Mouse (Mus musculus): ENCODE measurements at regions not wholly inside any gene's neighbourhood (a gene's known extent, or its start where the extent isn't known, plus 50 kb on each side); places are given as distances from the start of the nearest gene placed in this dataset.

DNA sequence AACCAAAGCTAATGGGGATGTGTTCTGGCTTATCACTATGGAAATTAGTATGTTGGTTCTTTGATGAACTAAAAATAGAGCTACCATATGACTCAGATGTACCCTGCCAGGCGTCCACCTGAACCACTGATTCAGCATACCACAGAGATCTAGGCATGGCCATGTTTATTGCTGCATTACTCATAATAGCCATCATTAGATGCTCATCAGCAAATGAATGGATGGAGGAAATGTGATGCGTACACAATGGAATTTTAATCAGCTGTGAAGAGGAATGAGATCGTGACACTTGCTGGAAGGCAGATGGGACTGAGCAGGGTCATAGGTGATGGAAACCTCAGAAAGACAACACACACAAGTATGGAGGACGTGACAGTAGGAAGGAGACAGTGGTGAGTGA, 78.7 kb upstream of the Magi3 start:
- Histone ChIP-seq H3K4me3 (ENCODE audit: insufficient read depth, low read length) (no peak overlapping the region), H3K4me1 (ENCODE audit: control insufficient read depth, insufficient read depth, low read length) (peaks cover 24% of the 10 kb centered on the region), H3K27ac (ENCODE audit: insufficient read depth, low read length) (no peak overlapping the region)
- no peak for TF ChIP-seq CTCF (IDR thresholded peaks at IDR 0.05; ENCODE audit: borderline replicate concordance, insufficient read depth, low read length)
- TF ChIP-seq POLR2A (IDR thresholded peaks at IDR 0.05; ENCODE audit: low read depth, low read length) = no peak

DNA sequence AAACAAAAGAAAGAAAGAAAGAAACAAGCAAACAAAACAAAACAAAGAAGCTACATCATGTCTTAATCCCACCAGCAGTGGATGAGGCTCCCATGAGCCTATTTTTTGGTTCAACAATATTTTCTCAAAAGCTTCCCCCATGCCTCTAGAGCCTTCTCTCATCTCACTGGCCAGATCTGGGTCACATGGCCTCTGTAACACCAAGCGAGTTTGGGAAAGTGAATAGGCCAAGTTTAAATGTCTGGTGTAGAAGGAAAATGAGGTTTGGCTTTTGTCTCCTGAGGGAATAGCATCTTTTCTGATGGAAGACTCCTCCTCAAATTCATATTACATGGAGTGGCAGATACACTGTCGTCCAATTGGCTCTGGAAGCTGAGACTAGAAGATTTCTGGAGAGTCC, 78.2 kb upstream of the Magi3 start:
- H3K4me3 ChIP-seq (ENCODE audit: insufficient read depth, low read length) = no peak overlapping the region
- TF ChIP-seq POLR2A (IDR thresholded peaks at IDR 0.05; ENCODE audit: low read depth, low read length) = no peak
- no peak overlapping the region for H3K27ac ChIP-seq (ENCODE audit: insufficient read depth, low read length)
- H3K4me1 ChIP-seq (ENCODE audit: control insufficient read depth, insufficient read depth, low read length) = peaks cover 24% of the 10 kb centered on the region

DNA sequence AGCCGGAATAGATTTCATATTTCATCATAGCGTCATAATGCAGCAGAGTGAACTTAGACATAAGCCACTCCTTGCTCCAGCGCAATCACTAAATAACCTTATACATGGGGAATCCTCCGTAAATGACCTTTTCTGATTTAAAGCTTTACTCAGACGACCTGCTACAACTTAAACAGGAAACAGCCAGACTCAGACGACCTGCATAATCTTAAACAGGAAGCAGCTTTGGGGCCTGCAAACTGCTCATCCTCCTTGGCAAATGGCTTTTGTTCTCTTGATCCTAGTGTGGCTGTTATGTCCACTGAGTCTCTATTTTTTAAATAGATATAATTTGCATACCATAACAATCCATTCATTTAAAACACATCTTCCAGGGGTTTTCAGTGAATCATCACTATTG, 76.9 kb upstream of the Magi3 start:
- no peak overlapping the region for H3K4me3 ChIP-seq (ENCODE audit: insufficient read depth, low read length)
- no peak overlapping the region for H3K27ac ChIP-seq (ENCODE audit: insufficient read depth, low read length)
- H3K4me1 ChIP-seq (ENCODE audit: control insufficient read depth, insufficient read depth, low read length) = peaks cover 24% of the 10 kb centered on the region
- TF ChIP-seq POLR2A (IDR thresholded peaks at IDR 0.05; ENCODE audit: low read depth, low read length) = no peak
- no peak for TF ChIP-seq CTCF (IDR thresholded peaks at IDR 0.05; ENCODE audit: borderline replicate concordance, insufficient read depth, low read length)

DNA sequence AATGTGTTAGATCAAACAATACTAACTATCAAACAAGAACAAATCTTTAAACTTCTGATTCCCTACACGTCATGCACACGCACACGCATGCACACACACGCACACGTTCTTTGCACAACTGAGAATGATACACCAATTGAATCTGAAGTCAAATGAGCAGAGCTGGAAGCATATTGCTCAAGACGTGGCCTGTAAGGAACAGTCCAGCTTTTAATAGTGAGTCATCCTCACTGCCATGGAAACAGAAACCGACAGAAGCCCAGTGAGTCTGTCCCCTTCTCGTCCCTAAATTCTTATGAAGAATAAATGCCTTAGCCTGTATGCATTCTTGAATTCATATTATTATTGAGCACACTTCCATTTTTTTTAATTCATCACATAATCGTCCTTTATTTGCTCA, 75.7 kb upstream of the Magi3 start:
- no peak overlapping the region for H3K4me3 ChIP-seq (ENCODE audit: insufficient read depth, low read length)
- peaks cover 24% of the 10 kb centered on the region for H3K4me1 ChIP-seq (ENCODE audit: control insufficient read depth, insufficient read depth, low read length)
- TF ChIP-seq POLR2A (IDR thresholded peaks at IDR 0.05; ENCODE audit: low read depth, low read length) = no peak
- TF ChIP-seq CTCF (IDR thresholded peaks at IDR 0.05; ENCODE audit: borderline replicate concordance, insufficient read depth, low read length) = no peak
- H3K27ac ChIP-seq (ENCODE audit: insufficient read depth, low read length) = 0 out of 2 replicates have a peak overlapping the region, but pooled peaks have one; percentile 22

GRCm38 (mm10) chr3:104295015-104295719, 75.0 kb upstream of the Magi3 start:
- H3K4me1 ChIP-seq (ENCODE audit: control insufficient read depth, insufficient read depth, low read length) = peaks cover 24% of the 10 kb centered on the region
- no peak overlapping the region for H3K4me3 ChIP-seq (ENCODE audit: insufficient read depth, low read length)
- TF ChIP-seq CTCF (IDR thresholded peaks at IDR 0.05; ENCODE audit: borderline replicate concordance, insufficient read depth, low read length) = no peak
- no peak for TF ChIP-seq POLR2A (IDR thresholded peaks at IDR 0.05; ENCODE audit: low read depth, low read length)
- peak overlapping the region; percentile 77 for H3K27ac ChIP-seq (ENCODE audit: insufficient read depth, low read length)

GRCm38 (mm10) chr3:104293869-104294268, 73.7 kb upstream of the Magi3 start:
- TF ChIP-seq CTCF (IDR thresholded peaks at IDR 0.05; ENCODE audit: borderline replicate concordance, insufficient read depth, low read length) = no peak
- TF ChIP-seq POLR2A (IDR thresholded peaks at IDR 0.05; ENCODE audit: low read depth, low read length) = no peak
- Histone ChIP-seq H3K4me3 (ENCODE audit: insufficient read depth, low read length) (no peak overlapping the region), H3K27ac (ENCODE audit: insufficient read depth, low read length) (no peak overlapping the region), H3K4me1 (ENCODE audit: control insufficient read depth, insufficient read depth, low read length) (peaks cover 20% of the 10 kb centered on the region)

DNA sequence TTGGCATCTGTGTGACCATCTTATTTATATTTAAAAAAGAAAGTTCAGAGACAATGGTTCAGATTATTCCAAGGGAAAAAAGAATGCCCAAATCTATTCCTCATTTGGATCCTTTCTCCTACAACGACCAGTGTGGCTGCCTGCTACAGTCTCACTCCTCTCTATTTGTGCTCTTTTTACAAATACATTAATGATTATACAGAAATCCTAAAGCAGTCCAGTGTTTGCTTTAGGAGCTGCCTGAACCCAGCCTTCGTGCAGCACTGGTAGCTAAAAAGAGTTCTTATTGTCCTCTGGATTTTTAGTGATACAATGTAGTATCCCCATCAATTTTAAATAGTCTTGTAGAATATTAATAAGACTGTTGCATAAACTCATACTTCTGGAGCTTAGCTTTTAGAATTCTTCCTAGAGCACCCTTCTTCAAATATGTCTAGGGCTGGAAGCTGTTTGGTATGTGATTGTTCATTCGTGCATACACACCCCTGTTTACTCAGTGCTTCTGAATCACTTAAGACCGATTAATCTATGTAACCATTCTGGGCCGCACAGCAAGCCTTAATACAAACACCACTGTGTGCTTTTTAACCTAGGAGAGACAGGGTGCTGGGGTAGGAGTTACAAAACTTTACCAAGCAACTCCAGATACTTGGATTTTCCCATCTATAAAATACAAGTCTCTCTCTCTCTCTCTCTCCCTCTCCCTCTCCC, 69.0 kb upstream of the Magi3 start:
- TF ChIP-seq CTCF (IDR thresholded peaks at IDR 0.05; ENCODE audit: borderline replicate concordance, insufficient read depth, low read length) = no peak
- no peak for TF ChIP-seq POLR2A (IDR thresholded peaks at IDR 0.05; ENCODE audit: low read depth, low read length)
- Histone ChIP-seq H3K27ac (ENCODE audit: insufficient read depth, low read length) (no peak overlapping the region), H3K4me3 (ENCODE audit: insufficient read depth, low read length) (no peak overlapping the region), H3K4me1 (ENCODE audit: control insufficient read depth, insufficient read depth, low read length) (0 out of 2 replicates have a peak, but pooled peaks cover 2% of the 10 kb centered on the region)

DNA sequence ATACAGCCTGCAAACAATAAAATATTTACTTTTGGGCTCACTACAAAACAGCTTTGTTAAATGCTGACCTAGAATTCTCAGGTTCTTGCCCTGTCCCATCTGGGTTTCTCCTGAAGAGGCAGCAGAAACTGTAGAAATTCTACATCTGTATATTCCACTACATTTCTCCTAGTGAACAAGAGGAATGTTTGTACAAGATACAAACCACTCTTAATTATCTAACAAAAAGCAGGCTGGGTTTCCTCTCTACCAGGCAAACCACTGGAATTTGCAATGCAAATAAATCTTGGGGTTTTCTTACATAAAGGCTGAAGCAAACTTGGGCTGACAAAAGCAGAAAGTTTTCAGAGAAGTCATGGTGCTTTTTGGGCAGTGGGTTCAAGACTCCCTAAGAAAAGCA, 67.7 kb upstream of the Magi3 start:
- no peak overlapping the region for H3K27ac ChIP-seq (ENCODE audit: insufficient read depth, low read length)
- TF ChIP-seq POLR2A (IDR thresholded peaks at IDR 0.05; ENCODE audit: low read depth, low read length) = no peak
- no peak for TF ChIP-seq CTCF (IDR thresholded peaks at IDR 0.05; ENCODE audit: borderline replicate concordance, insufficient read depth, low read length)
- no peak overlapping the region for H3K4me3 ChIP-seq (ENCODE audit: insufficient read depth, low read length)
- H3K4me1 ChIP-seq (ENCODE audit: control insufficient read depth, insufficient read depth, low read length) = 0 out of 2 replicates have a peak, but pooled peaks cover 2% of the 10 kb centered on the region

DNA sequence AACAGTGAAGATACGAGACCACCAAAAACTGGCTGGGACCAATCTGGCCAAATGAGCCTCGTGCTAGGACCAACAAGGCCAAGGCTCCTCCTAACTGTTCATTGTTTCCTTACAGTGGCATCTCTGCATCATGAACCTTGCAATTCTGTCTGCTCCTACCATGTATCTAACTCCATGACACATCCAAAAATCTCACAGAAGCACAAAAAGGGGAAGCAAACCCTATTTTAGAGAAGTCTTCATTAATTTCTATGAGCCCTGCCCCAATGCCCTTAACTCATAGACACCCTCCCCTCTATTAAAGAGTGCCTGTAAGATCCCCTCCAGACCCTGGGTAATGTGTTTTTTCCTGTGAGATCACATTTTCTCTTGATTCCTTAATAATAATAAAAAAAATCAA, 64.8 kb upstream of the Magi3 start:
- TF ChIP-seq CTCF (IDR thresholded peaks at IDR 0.05; ENCODE audit: borderline replicate concordance, insufficient read depth, low read length) (no peak), POLR2A (IDR thresholded peaks at IDR 0.05; ENCODE audit: low read depth, low read length) (no peak)
- H3K27ac ChIP-seq (ENCODE audit: insufficient read depth, low read length) = no peak overlapping the region
- no peak overlapping the region for H3K4me3 ChIP-seq (ENCODE audit: insufficient read depth, low read length)

GRCm38 (mm10) chr3:104283855-104284254, 63.7 kb upstream of the Magi3 start:
- Histone ChIP-seq H3K4me3 (ENCODE audit: insufficient read depth, low read length) (no peak overlapping the region), H3K4me1 (ENCODE audit: control insufficient read depth, insufficient read depth, low read length) (0 out of 2 replicates have a peak, but pooled peaks cover 2% of the 10 kb centered on the region), H3K27ac (ENCODE audit: insufficient read depth, low read length) (no peak overlapping the region)
- TF ChIP-seq POLR2A (IDR thresholded peaks at IDR 0.05; ENCODE audit: low read depth, low read length) (no peak), CTCF (IDR thresholded peaks at IDR 0.05; ENCODE audit: borderline replicate concordance, insufficient read depth, low read length) (no peak)

More for the DNA sequence above, 64.8 kb upstream of the Magi3 start:
- H3K4me1 ChIP-seq (ENCODE audit: control insufficient read depth, insufficient read depth, low read length) = 0 out of 2 replicates have a peak, but pooled peaks cover 2% of the 10 kb centered on the region
